Mouse (Mus musculus) lung, postnatal 0 days (tissue): ENCODE results near the gene Gm17324. TPM values are rescaled to one million over a fixed set of nuclear protein-coding genes. Genes with fewer than 3 reads are reported as not detected.
"Not testable (repeated sequence)": the region's sequence is repeated elsewhere in the genome, so short reads cannot be mapped to it uniquely, and the experiment has no call there.

ENCODE experiments used
- ATAC-seq: fragments of 200-750 bp; cut with Nextera tagmentation; 2 replicates; pipeline ENCODE4 v1.8.0; 2017; ENCODE audit warnings: moderate library complexity
- DNase-seq: peaks from one replicate; pipeline ENCODE4 v3.0.0-alpha.2; 2016; ENCODE audit warnings: low spot score
- H3K27ac ChIP-seq: fragments of 300-500 bp; sonication (generic); 2 replicates; pipeline ENCODE4 v1.5.1; 2014; ENCODE audit warnings: antibody characterized with exemption, mild to moderate bottlenecking, low read length, mixed read lengths
- H3K27me3 ChIP-seq: fragments of 300-500 bp; sonication (generic); replicated peaks from 2 replicates; pipeline ENCODE4 v1.6.1; 2014; ENCODE audit warnings: low read length, mixed read lengths; ENCODE audit not compliant: insufficient read depth
- H3K36me3 ChIP-seq: fragments of 300-500 bp; sonication (generic); 2 replicates; pipeline ENCODE4 v1.6.1; 2014; ENCODE audit warnings: low read length, mixed read lengths; ENCODE audit not compliant: insufficient read depth
- H3K4me1 ChIP-seq: fragments of 300-500 bp; sonication (generic); 2 replicates; pipeline ENCODE4 v1.6.1; 2014; ENCODE audit warnings: antibody characterized with exemption, low read depth, low read length, mixed read lengths; ENCODE audit not compliant: insufficient read depth
- H3K4me2 ChIP-seq: fragments of 300-500 bp; sonication (generic); replicated peaks from 2 replicates; pipeline ENCODE4 v1.6.1; 2014; ENCODE audit warnings: low read depth, mild to moderate bottlenecking, low read length, moderate library complexity, mixed read lengths
- H3K4me3 ChIP-seq: fragments of 300-500 bp; sonication (generic); 2 replicates; pipeline ENCODE4 v1.5.1; 2014; ENCODE audit warnings: low read depth, low read length
- H3K9ac ChIP-seq: fragments of 300-500 bp; sonication (generic); replicated peaks from 2 replicates; pipeline ENCODE4 v1.6.1; 2014; ENCODE audit warnings: low read depth, mild to moderate bottlenecking
- H3K9me3 ChIP-seq: fragments of 300-500 bp; sonication (generic); 2 replicates; pipeline ENCODE4 v1.6.1; 2016; ENCODE audit warnings: low read length, mixed read lengths
- CTCF ChIP-seq: IDR thresholded peaks from 2 replicates; pipeline ENCODE4 v1.5.1; 2016; ENCODE audit warnings: antibody characterized with exemption, mild to moderate bottlenecking
- EP300 ChIP-seq: IDR thresholded peaks from 2 replicates; pipeline ENCODE4 v1.6.1; 2016; ENCODE audit warnings: antibody characterized with exemption, mild to moderate bottlenecking, control low read depth
- WGBS: fragments of 180-500 bp; shearing (Covaris S2); extraction: QIAGEN DNeasy Blood & Tissue Kit; methylation state at CpG from one replicate; pipeline ENCODE4 v1.1.7; 2014; 5-methylcytosine and 5-hydroxymethylcytosine counted together
- polyA plus RNA-seq: library from polyadenylated mRNA; unstranded; fragments of >200 nt; fragmentation: Nextera tagmentation; extraction: Ambion mirVana; gene quantifications from 2 replicates; pipeline ENCODE4 v1.2.1, GENCODE M21; 2015

The Gm17324 gene
- 0.80 and 0.88 TPM in 2 replicates for polyA plus RNA-seq

DNA sequence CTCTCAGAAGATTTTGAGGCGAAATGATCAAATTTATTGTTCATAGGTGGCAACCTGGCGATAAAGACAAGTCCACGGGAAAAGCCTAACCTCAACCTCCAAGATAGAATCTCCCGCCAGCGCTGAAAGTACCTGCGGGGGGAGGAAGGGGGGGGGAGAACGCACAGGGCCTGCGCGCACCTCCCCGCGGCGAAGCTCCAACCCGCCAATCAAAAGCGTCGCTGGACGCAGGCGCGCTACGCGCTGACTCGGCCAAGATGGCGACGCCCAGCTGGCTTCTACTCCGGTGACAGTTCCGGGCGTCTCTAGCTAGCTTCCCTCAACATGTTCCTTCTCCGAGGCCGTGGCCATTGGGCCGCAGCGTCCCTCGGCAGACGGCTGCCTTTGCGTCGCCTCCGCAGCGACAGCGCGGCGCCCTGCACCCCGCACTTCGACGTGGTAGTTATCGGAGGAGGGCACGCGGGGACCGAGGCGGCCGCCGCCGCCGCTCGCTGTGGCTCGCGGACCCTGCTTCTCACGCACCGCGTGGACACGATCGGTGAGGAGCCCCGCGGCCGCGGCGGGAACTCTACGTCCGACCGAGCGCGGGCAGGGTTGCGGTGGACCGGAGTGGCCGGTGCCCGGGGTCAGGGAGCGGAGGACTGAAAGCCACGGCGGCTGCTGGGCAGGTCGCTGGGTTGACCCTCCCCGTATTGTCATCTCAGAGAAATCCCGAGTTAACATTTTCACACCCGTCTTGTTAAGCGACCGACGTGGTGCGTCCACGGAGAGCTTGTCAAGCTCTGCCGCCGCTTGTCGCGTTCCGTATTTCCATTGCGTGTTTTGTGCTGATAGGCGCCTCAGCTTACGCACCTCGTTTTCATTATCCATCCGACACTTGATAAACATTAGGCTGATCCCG lies at the start of gene Gm17324, which contains the start of gene Mto1:
Gene Gm17324 (minus strand): TSS at position 814 of the 901 bp plus-strand sequence.
Gene Mto1 (plus strand): TSS at position 236 of the 901 bp plus-strand sequence.
- peak within 1 kb of the TSS; percentile 89 for H3K9ac ChIP-seq
- under 1% methylated on average over 73 of the region's 96 CpGs for WGBS
- H3K27ac ChIP-seq = peak within 1 kb of the TSS; percentile 92
- DNase-seq (peak; percentile 93), ATAC-seq (peak; percentile 96)
- TF ChIP-seq CTCF (no peak), EP300 (no peak)
- H3K4me1 ChIP-seq = peaks cover 5% of the 10 kb centered on the region; the same call in 1 of the 2 replicates
- H3K27me3 ChIP-seq = no peaks in the 10 kb centered on the region; the same call in 1 of the 2 replicates
- peak within 1 kb of the TSS; percentile 78 for H3K4me2 ChIP-seq
- H3K9me3 ChIP-seq = no peaks in the 10 kb centered on the region
- peak within 1 kb of the TSS; percentile 96 for H3K4me3 ChIP-seq
- H3K36me3 ChIP-seq = peaks cover 1% of the 10 kb centered on the region; the same call in 1 of the 2 replicates

DNA sequence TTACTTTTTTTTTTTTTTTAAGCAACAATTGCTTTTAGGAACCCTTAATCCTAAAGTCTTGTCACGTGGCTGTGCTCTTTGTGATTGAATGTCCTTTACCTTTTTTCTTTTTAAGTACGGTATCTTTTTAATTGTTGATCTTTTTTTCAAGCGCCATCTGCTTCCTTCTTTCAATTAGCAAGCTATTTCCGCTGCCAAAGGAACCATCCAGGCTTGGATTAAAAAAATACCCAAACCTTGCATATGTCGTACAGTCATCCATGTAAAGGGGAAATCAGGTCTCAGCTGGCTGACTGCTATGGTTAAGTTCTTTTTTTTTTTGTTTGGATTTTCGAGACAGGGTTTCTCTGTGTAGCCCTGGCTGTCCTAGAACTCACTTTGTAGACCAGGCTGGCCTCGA lies 44.6 kb upstream of the Gm17324 start:
- no peak for TF ChIP-seq CTCF
- no peak for TF ChIP-seq EP300
- Histone ChIP-seq H3K36me3 (no peaks in the 10 kb centered on the region), H3K9me3 (no peaks in the 10 kb centered on the region), H3K4me2 (no peak overlapping the region), H3K4me3 (no peak overlapping the region), H3K4me1 (no peaks in the 10 kb centered on the region), H3K9ac (no peak overlapping the region), H3K27me3 (no peaks in the 10 kb centered on the region), H3K27ac (no peak overlapping the region)
- 79% methylated on average over 7 of the region's 7 CpGs for WGBS
- no peak for ATAC-seq
- DNase-seq = no peak

DNA sequence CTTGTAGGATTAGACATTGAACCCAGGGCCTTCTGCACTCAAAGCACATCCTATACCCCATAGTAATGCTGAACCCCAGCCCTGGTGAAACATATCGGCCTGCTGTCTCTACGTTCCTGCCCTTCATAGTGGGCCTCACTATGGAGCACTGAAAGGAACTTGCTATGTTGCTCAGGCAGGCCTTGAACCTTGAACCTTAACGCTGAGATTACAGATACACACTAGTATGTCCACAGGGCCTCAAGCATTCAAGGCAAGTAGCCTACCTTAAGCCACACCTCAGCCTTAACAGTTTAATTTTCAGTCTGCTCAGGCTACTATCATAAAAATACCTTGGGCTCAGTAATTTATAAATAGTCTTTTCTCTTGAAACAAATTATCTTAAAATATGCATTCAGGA lies 43.7 kb upstream of the Gm17324 start:
- Histone ChIP-seq H3K9ac (no peak overlapping the region), H3K9me3 (no peaks in the 10 kb centered on the region), H3K36me3 (no peaks in the 10 kb centered on the region), H3K4me2 (no peak overlapping the region), H3K4me1 (no peaks in the 10 kb centered on the region), H3K4me3 (no peak overlapping the region), H3K27ac (no peak overlapping the region), H3K27me3 (no peaks in the 10 kb centered on the region)
- ATAC-seq = no peak
- TF ChIP-seq EP300 = no peak
- TF ChIP-seq CTCF = no peak
- no peak for DNase-seq
- WGBS = 86% methylated on average over 3 of the region's 3 CpGs

DNA sequence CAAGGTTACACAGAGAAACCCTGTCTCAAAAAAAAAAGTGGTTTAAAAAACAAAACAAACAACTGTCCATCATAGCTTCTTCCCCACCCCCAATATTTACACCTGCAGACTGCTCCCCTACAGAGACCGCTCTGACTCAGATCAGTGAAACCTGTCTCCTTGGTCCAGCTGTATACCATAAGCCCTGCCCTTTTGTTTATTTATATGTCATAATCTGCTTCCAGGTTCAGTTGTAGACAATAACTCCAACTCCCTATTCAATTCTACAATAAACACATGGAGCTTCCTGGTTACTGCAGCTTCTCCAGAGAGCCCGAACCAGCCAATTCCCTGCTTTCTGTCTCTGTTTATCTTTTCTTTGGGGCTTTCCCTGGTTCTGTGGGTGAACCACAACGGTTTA lies 42.6 kb upstream of the Gm17324 start:
- no peak overlapping the region for H3K4me3 ChIP-seq
- no peak overlapping the region for H3K4me2 ChIP-seq
- 45% methylated on average over 3 of the region's 3 CpGs for WGBS
- no peak overlapping the region for H3K9ac ChIP-seq
- no peak overlapping the region for H3K27ac ChIP-seq
- peak; percentile 67; the same call in 1 of the 2 replicates for TF ChIP-seq EP300
- TF ChIP-seq CTCF = no peak
- H3K36me3 ChIP-seq = no peaks in the 10 kb centered on the region
- DNase-seq = peak; percentile 41
- ATAC-seq = peak; percentile 53; the same call in 1 of the 2 replicates
- H3K4me1 ChIP-seq = no peaks in the 10 kb centered on the region
- no peaks in the 10 kb centered on the region for H3K27me3 ChIP-seq
- H3K9me3 ChIP-seq = no peaks in the 10 kb centered on the region

DNA sequence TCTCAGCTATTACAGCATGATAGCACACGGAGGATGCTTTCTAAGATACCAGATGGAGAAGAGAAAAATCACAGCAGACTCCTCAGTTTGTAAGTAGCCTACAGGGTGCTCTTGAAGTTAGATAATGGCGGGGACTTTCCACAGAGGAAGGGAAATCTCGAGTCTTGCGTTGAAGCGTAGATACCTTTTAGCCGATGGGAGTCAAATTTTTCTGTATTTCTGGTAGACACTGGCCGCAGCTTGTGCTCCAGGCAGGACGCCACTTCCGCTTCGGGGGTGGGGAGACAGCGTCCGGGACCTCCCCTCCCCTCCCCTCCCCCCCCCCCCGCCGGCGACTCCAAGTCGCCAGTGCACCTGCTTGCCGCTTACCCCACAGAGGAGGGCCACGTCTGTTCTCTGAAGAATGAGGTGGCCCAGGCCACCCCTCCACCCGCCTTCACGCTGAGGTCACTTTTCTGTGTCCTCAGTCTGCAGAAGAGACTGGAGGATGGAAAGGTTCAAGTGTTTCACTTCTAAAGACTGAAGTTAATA lies 40.4 kb upstream of the Gm17324 start, which contains the start of gene Eef1a1:
Gene Eef1a1 (minus strand): TSS at position 262 of the 531 bp plus-strand sequence.
- peak; percentile 81 for ATAC-seq
- DNase-seq = peak; percentile 75
- Histone ChIP-seq H3K4me2 (peak within 1 kb of the TSS; percentile 70), H3K9me3 (no peaks in the 10 kb centered on the region), H3K9ac (peak within 1 kb of the TSS; percentile 41; the same call in 1 of the 2 replicates), H3K4me3 (peak within 1 kb of the TSS; percentile 43), H3K4me1 (no peaks in the 10 kb centered on the region), H3K27me3 (no peaks in the 10 kb centered on the region), H3K27ac (peak within 1 kb of the TSS; percentile 77; the same call in 1 of the 2 replicates), H3K36me3 (no peaks in the 10 kb centered on the region)
- TF ChIP-seq EP300 = no peak
- TF ChIP-seq CTCF = no peak
- WGBS = under 1% methylated on average over 16 of the region's 20 CpGs

DNA sequence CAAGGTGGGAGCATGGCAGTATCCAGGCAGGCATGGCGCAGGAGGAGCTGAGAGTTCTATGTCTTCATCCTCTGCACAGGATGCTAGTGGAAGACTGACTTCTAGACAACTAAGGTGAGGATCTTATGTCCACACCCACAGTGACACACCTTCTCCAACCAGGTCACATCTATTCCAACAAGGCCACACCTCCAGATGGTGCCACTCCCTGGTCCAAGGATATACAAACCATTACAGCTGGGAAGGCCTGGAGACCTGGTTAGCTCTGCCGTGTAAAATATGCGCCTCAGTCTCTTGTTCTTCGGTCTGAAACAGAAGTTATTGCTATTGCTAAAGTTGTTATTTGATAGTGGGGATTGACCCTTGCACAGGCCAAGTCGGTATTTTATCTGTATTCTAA lies 39.4 kb upstream of the Gm17324 start:
- not testable (repeated sequence) for H3K4me2 ChIP-seq, H3K9ac ChIP-seq, DNase-seq, ATAC-seq, H3K4me1 ChIP-seq, H3K4me3 ChIP-seq, H3K36me3 ChIP-seq, H3K9me3 ChIP-seq, H3K27ac ChIP-seq, H3K27me3 ChIP-seq
- 92% methylated on average over 5 of the region's 5 CpGs for WGBS
